14 mouse cellular contexts compared by ENCODE assay signal in genomic region chr17:15422666-15423065, GRCm38 (mm10).
"Had no signal": no experiment of that assay in that cellular context is flagged by ENCODE, and none has a peak within 500 bp of the region (broad histone marks: within the 10 kb centered on the region; RNA-seq: fewer than 3 reads in every experiment).

No protein-coding gene starts in this region.

- ATAC-seq: hindbrain, postnatal 0 days; intestine, embryonic 16.5 days had no signal

- H3K4me3 ChIP-seq: heart, embryonic 13.5 days; heart, embryonic 15.5 days; hindbrain, embryonic 13.5 days; hindbrain, embryonic 15.5 days; kidney, embryonic 15.5 days; limb, embryonic 13.5 days; limb, embryonic 15.5 days; liver, embryonic 13.5 days had no signal

- H3K27me3 ChIP-seq: heart, embryonic 13.5 days; heart, embryonic 15.5 days; hindbrain, embryonic 13.5 days; hindbrain, embryonic 15.5 days; kidney, embryonic 15.5 days; limb, embryonic 13.5 days; limb, embryonic 15.5 days; liver, embryonic 13.5 days had no signal

- H3K4me2 ChIP-seq: heart, embryonic 11.5 days; heart, embryonic 13.5 days; heart, embryonic 15.5 days; hindbrain, embryonic 13.5 days; hindbrain, embryonic 15.5 days; kidney, embryonic 15.5 days; limb, embryonic 13.5 days; limb, embryonic 15.5 days; liver, embryonic 13.5 days had no signal

- H3K9ac ChIP-seq: heart, embryonic 15.5 days; hindbrain, embryonic 13.5 days; hindbrain, embryonic 15.5 days; kidney, embryonic 15.5 days; limb, embryonic 13.5 days; limb, embryonic 15.5 days; liver, embryonic 13.5 days had no signal

- H3K4me1 ChIP-seq: hindbrain, embryonic 15.5 days; kidney, embryonic 15.5 days; limb, embryonic 13.5 days; liver, embryonic 13.5 days had no signal

- H3K27ac ChIP-seq: heart, embryonic 13.5 days; heart, embryonic 15.5 days; hindbrain, embryonic 13.5 days; hindbrain, embryonic 15.5 days; hindbrain, postnatal 0 days; kidney, embryonic 15.5 days; kidney, postnatal 0 days; limb, embryonic 13.5 days; limb, embryonic 15.5 days; liver, embryonic 13.5 days had no signal

- DNase-seq: gastrocnemius, postnatal 14 days; left cerebral cortex, postnatal 4 days; liver, embryonic 13.5 days had no signal

- H3K9me3 ChIP-seq: heart, embryonic 13.5 days; heart, embryonic 15.5 days; hindbrain, embryonic 13.5 days; hindbrain, embryonic 15.5 days; kidney, embryonic 15.5 days; limb, embryonic 13.5 days; limb, embryonic 15.5 days; liver, embryonic 13.5 days had no signal
